Mouse (Mus musculus) CD4-positive helper T cell, adult 2 months (primary cell): ENCODE results near the gene Pf4.
A peak's percentile ranks its signal among the peaks of the same experiment; 100 is the strongest.
"Not testable (repeated sequence)": the region's sequence is repeated elsewhere in the genome, so short reads cannot be mapped to it uniquely, and the experiment has no call there.

ENCODE experiments used
- DNase-seq: peaks from one replicate; pipeline ENCODE4 v3.0.0-alpha.2; 2012; ENCODE audit warnings: low read depth, missing footprints, low spot score

Pf4 gene

GRCm38 (mm10) chr5:90785659-90786588 lies 13.7 kb downstream of the Pf4 start, which contains the start of gene Cxcl3:
Gene Cxcl3, plus strand, starts transcription at chr5:90786103.
- DNase-seq, result peak; percentile 5

- no peak for DNase-seq
Measured at GRCm38 (mm10) chr5:90788114-90788513, 15.9 kb downstream of the Pf4 start.

GRCm38 (mm10) chr5:90789306-90790073 lies 17.3 kb downstream of the Pf4 start:
- DNase-seq, result no peak

GRCm38 (mm10) chr5:90790074-90790502 lies 17.9 kb downstream of the Pf4 start:
- DNase-seq, result no peak

GRCm38 (mm10) chr5:90794195-90794625 lies 22.0 kb downstream of the Pf4 start, which contains the start of gene Cxcl15:
Gene Cxcl15, plus strand, starts transcription at chr5:90794534.
- no peak for DNase-seq

GRCm38 (mm10) chr5:90795392-90795791 lies 23.2 kb downstream of the Pf4 start:
- not testable (repeated sequence) for DNase-seq

- DNase-seq, result no peak
Measured at GRCm38 (mm10) chr5:90804574-90804973, 32.3 kb downstream of the Pf4 start.

- DNase-seq, result no peak
Measured at GRCm38 (mm10) chr5:90806050-90806449, 33.8 kb downstream of the Pf4 start.

- DNase-seq, result no peak
Measured at GRCm38 (mm10) chr5:90807176-90807950, 35.1 kb downstream of the Pf4 start.

GRCm38 (mm10) chr5:90819756-90820155 lies 47.5 kb downstream of the Pf4 start:
- no peak for DNase-seq
